8 mouse cellular contexts compared by ENCODE assay signal in genomic region chr17:20944985-20945891, GRCm38 (mm10). TPM values are rescaled to one million over a fixed set of nuclear protein-coding genes. Genes with fewer than 3 reads are reported as not detected.
DNase-seq lines count a peak whose midpoint lies in the region; ATAC-seq lines count a peak whose summit lies in the region.

TSS of gene Ppp2r1a (plus strand) at chr17:20945311.

- peak within 1 kb of the TSS; percentile 82 for H3K4me3 ChIP-seq in brown adipose tissue, adult 24 weeks (ENCODE audit: insufficient read depth, low read depth, low read length)
- peak within 1 kb of the TSS; percentile 86 for H3K4me3 ChIP-seq in heart, embryonic 13.5 days
- peak within 1 kb of the TSS; percentile 86 for H3K4me3 ChIP-seq in liver, embryonic 12.5 days
- H3K4me3 ChIP-seq in stomach, embryonic 15.5 days (replicated peaks): peak within 1 kb of the TSS; percentile 89

- peak within 1 kb of the TSS; percentile 77 for H3K4me2 ChIP-seq in heart, embryonic 13.5 days
- H3K4me2 ChIP-seq in liver, embryonic 12.5 days: peak within 1 kb of the TSS; percentile 82
- peak within 1 kb of the TSS; percentile 76 for H3K4me2 ChIP-seq in stomach, embryonic 15.5 days

- DNase-seq in CD4-positive, CD25-positive, alpha-beta regulatory T cell, adult 2 months (ENCODE audit: low read depth, low spot score): peak; percentile 99
- peak; percentile 99 for DNase-seq in fat pad, adult 2 months (ENCODE audit: extremely low read depth, low read depth, low spot score)
- DNase-seq in kidney, postnatal 10 days: peak; percentile 99
- peak; percentile 99 for DNase-seq in natural killer cell, adult 2 months (ENCODE audit: low spot score in 2 of 2)

- peak within 1 kb of the TSS; percentile 98 for H3K27ac ChIP-seq in brown adipose tissue, adult 24 weeks (replicated peaks; ENCODE audit: low read depth, low read length)
- H3K27ac ChIP-seq in heart, embryonic 13.5 days (replicated peaks): peak within 1 kb of the TSS; percentile 97
- H3K27ac ChIP-seq in liver, embryonic 12.5 days: peak within 1 kb of the TSS; percentile 92
- peak within 1 kb of the TSS; percentile 98 for H3K27ac ChIP-seq in stomach, embryonic 15.5 days

- peaks cover 15% of the 10 kb centered on the region for H3K4me1 ChIP-seq in brown adipose tissue, adult 24 weeks (ENCODE audit: control insufficient read depth, insufficient read depth, insufficient read length, low read length)
- H3K4me1 ChIP-seq in heart, embryonic 13.5 days: peaks cover 45% of the 10 kb centered on the region
- peaks cover 33% of the 10 kb centered on the region for H3K4me1 ChIP-seq in liver, embryonic 12.5 days
- H3K4me1 ChIP-seq in stomach, embryonic 15.5 days: 0 out of 2 replicates have a peak, but pooled peaks cover 11% of the 10 kb centered on the region

- H3K9ac ChIP-seq in heart, embryonic 13.5 days: peak within 1 kb of the TSS; percentile 92
- peak within 1 kb of the TSS; percentile 86 for H3K9ac ChIP-seq in liver, embryonic 12.5 days
- peak within 1 kb of the TSS; percentile 95 for H3K9ac ChIP-seq in stomach, embryonic 15.5 days

- ATAC-seq in heart, embryonic 13.5 days (ENCODE audit: extremely low read depth, insufficient number of reproducible peaks, low FRiP score, low TSS enrichment): peak; percentile 98
- peak; percentile 98 for ATAC-seq in liver, embryonic 12.5 days
- peak; percentile 99 for ATAC-seq in stomach, embryonic 15.5 days (ENCODE audit: insufficient read depth, low FRiP score, low read depth)

- under 1% methylated on average over 69 of the region's 69 CpGs for WGBS in heart, embryonic 13.5 days
- 2% methylated on average over 69 of the region's 69 CpGs for WGBS in liver, embryonic 12.5 days (ENCODE audit: insufficient replicate concordance)
- under 1% methylated on average over 69 of the region's 69 CpGs for WGBS in stomach, embryonic 15.5 days

- H3K9me3 ChIP-seq in heart, embryonic 13.5 days: no peaks in the 10 kb centered on the region
- no peaks in the 10 kb centered on the region for H3K9me3 ChIP-seq in liver, embryonic 12.5 days (replicated peaks)
- H3K9me3 ChIP-seq in stomach, embryonic 15.5 days: no peaks in the 10 kb centered on the region

- H3K27me3 ChIP-seq in heart, embryonic 13.5 days (replicated peaks): no peaks in the 10 kb centered on the region
- no peaks in the 10 kb centered on the region; the same call in 1 of the 2 replicates for H3K27me3 ChIP-seq in liver, embryonic 12.5 days (replicated peaks)
- no peaks in the 10 kb centered on the region for H3K27me3 ChIP-seq in stomach, embryonic 15.5 days (replicated peaks)

- H3K36me3 ChIP-seq in heart, embryonic 13.5 days: no peaks in the 10 kb centered on the region
- H3K36me3 ChIP-seq in liver, embryonic 12.5 days: 0 out of 2 replicates have a peak, but pooled peaks cover 3% of the 10 kb centered on the region
- no peaks in the 10 kb centered on the region for H3K36me3 ChIP-seq in stomach, embryonic 15.5 days

RNA-seq across cellular contexts. Expression of gene Ppp2r1a, which starts in this region (rescaled TPM):
- polyA plus RNA-seq in brown adipose tissue, adult 24 weeks (2012; ENCODE audit: insufficient read depth, insufficient read length, missing spikeins): 159 and 201 TPM in 2 replicates
- 353 and 358 TPM in 2 replicates for polyA plus RNA-seq in heart, embryonic 13.5 days (2015; fragmentation: Nextera tagmentation; extraction: Ambion mirVana)
- 142 and 143 TPM in 2 replicates for polyA plus RNA-seq in liver, embryonic 12.5 days (2016; fragmentation: Nextera tagmentation; extraction: Ambion mirVana)
- polyA plus RNA-seq in stomach, embryonic 15.5 days (2015; fragmentation: Nextera tagmentation; extraction: Ambion mirVana): 338 and 357 TPM in 2 replicates

Comparison
In these comparisons a context has a peak if more than half of its experiments do, and no peak if none do; other contexts are left out.
1. Peak in every context shown above with its lines: DNase-seq, ATAC-seq, H3K4me3 ChIP-seq and H3K27ac ChIP-seq.